Mouse (Mus musculus): ENCODE measurements at regions not wholly inside any gene's neighbourhood (a gene's known extent, or its start where the extent isn't known, plus 50 kb on each side); places are given as distances from the start of the nearest gene placed in this dataset.

- TF ChIP-seq CTCF (IDR thresholded peaks at IDR 0.05) (no peak), POLR2A (IDR thresholded peaks at IDR 0.05; ENCODE audit: insufficient read depth, low read depth, low read length) (no peak), EP300 (IDR thresholded peaks at IDR 0.05; ENCODE audit: insufficient read depth, low read depth, low read length) (no peak)
- H3K9ac ChIP-seq (ENCODE audit: low read depth, low read length): no peak overlapping the region
- no peak for DNase-seq
- intact Hi-C loops (cut with DNase I): no loop called here
- no peak overlapping the region for H3K27ac ChIP-seq
- no peaks in the 10 kb centered on the region for H3K27me3 ChIP-seq (ENCODE audit: control insufficient read depth, insufficient read depth, low read length)
- WGBS: 48% methylated on average over 3 of the region's 3 CpGs
- H3K4me1 ChIP-seq (ENCODE audit: control insufficient read depth, insufficient read depth, low read length): no peaks in the 10 kb centered on the region
- no peak overlapping the region for H3K4me3 ChIP-seq
- H3K36me3 ChIP-seq (ENCODE audit: control insufficient read depth, insufficient read depth, low read length): no peaks in the 10 kb centered on the region
- no peaks in the 10 kb centered on the region for H3K79me2 ChIP-seq (replicated peaks; ENCODE audit: control insufficient read depth, insufficient read depth, low read length)
Observed at GRCm38 (mm10) chr11:19341379-19341778, 322.6 kb upstream of the Meis1 start.

DNA sequence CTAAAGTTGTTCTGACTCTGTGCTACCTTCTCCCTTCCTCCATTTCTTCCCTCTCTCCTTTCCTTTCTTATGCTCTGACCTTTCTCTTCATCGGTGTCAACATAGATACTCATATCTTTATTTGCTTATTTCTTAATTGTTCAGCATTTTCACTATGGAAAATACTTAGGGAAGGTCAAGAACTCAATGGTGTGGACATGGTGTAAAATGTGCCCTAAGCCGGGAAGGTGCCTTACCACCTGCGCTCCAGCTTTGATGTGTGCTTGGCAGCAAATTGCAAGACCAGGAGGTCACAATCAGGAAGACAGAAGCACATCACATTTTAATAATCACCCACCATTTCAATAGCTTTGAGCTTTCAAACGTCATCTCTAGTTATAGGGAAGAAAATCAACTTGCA, 324.0 kb upstream of the Meis1 start:
- intact Hi-C loops (cut with DNase I): no loop called here
- 82% methylated on average over 4 of the region's 4 CpGs for WGBS
- TF ChIP-seq EP300 (IDR thresholded peaks at IDR 0.05; ENCODE audit: insufficient read depth, low read depth, low read length) (no peak), POLR2A (IDR thresholded peaks at IDR 0.05; ENCODE audit: insufficient read depth, low read depth, low read length) (no peak), CTCF (IDR thresholded peaks at IDR 0.05) (no peak)

DNA sequence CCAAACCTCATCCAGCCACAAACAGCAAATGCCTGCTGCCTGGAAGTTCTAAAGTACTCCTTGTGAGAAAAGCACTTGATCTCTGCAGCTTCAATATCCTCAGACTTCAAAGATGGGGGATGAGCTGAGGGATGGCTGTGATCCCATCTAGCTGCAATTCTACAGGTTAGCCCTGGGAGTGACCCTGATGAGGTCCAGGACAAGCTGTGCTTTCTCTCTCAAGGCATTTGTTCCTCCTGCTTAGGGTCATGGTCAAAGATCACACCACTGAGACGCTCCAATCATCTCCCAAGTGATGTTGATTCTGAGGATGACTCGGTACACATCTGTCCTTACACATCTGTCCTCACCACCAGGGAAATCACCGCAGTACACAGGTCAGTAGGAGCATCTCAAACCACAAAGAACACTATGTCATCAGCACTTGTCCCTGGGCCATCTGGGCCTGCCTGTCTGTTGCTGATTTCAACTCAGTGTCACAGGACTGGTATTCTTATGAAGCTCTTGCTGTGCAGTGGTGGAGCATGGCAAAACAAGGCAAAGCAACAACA, 327.6 kb upstream of the Meis1 start:
- 79% methylated on average over 3 of the region's 3 CpGs for WGBS
- Histone ChIP-seq H3K9ac (ENCODE audit: low read depth, low read length) (no peak overlapping the region), H3K79me2 (replicated peaks; ENCODE audit: control insufficient read depth, insufficient read depth, low read length) (no peaks in the 10 kb centered on the region), H3K27ac (no peak overlapping the region), H3K27me3 (ENCODE audit: control insufficient read depth, insufficient read depth, low read length) (no peaks in the 10 kb centered on the region), H3K4me1 (ENCODE audit: control insufficient read depth, insufficient read depth, low read length) (no peaks in the 10 kb centered on the region), H3K4me3 (no peak overlapping the region), H3K36me3 (ENCODE audit: control insufficient read depth, insufficient read depth, low read length) (no peaks in the 10 kb centered on the region)
- TF ChIP-seq CTCF (IDR thresholded peaks at IDR 0.05) (no peak), POLR2A (IDR thresholded peaks at IDR 0.05; ENCODE audit: insufficient read depth, low read depth, low read length) (no peak), EP300 (IDR thresholded peaks at IDR 0.05; ENCODE audit: insufficient read depth, low read depth, low read length) (no peak)
- no peak for DNase-seq
- intact Hi-C loops (cut with DNase I): no loop called here

More for the DNA sequence above, 324.0 kb upstream of the Meis1 start:
- no peaks in the 10 kb centered on the region for H3K79me2 ChIP-seq (replicated peaks; ENCODE audit: control insufficient read depth, insufficient read depth, low read length)
- H3K9ac ChIP-seq (ENCODE audit: low read depth, low read length): no peak overlapping the region
- no peak overlapping the region for H3K27ac ChIP-seq
- DNase-seq: no peak
- no peaks in the 10 kb centered on the region for H3K4me1 ChIP-seq (ENCODE audit: control insufficient read depth, insufficient read depth, low read length)
- H3K36me3 ChIP-seq (ENCODE audit: control insufficient read depth, insufficient read depth, low read length): no peaks in the 10 kb centered on the region
- H3K27me3 ChIP-seq (ENCODE audit: control insufficient read depth, insufficient read depth, low read length): no peaks in the 10 kb centered on the region
- no peak overlapping the region for H3K4me3 ChIP-seq

- Histone ChIP-seq H3K9ac (ENCODE audit: low read depth, low read length) (no peak overlapping the region), H3K79me2 (replicated peaks; ENCODE audit: control insufficient read depth, insufficient read depth, low read length) (no peaks in the 10 kb centered on the region), H3K27me3 (ENCODE audit: control insufficient read depth, insufficient read depth, low read length) (no peaks in the 10 kb centered on the region), H3K27ac (no peak overlapping the region), H3K4me1 (ENCODE audit: control insufficient read depth, insufficient read depth, low read length) (no peaks in the 10 kb centered on the region), H3K36me3 (ENCODE audit: control insufficient read depth, insufficient read depth, low read length) (no peaks in the 10 kb centered on the region), H3K4me3 (no peak overlapping the region)
- 73% methylated on average over 13 of the region's 13 CpGs for WGBS
- intact Hi-C loops (cut with DNase I): no loop called here
- TF ChIP-seq POLR2A (IDR thresholded peaks at IDR 0.05; ENCODE audit: insufficient read depth, low read depth, low read length): no peak
- TF ChIP-seq CTCF (IDR thresholded peaks at IDR 0.05): no peak
- no peak for TF ChIP-seq EP300 (IDR thresholded peaks at IDR 0.05; ENCODE audit: insufficient read depth, low read depth, low read length)
- DNase-seq: no peak
Observed at GRCm38 (mm10) chr11:19350331-19351242, 331.8 kb upstream of the Meis1 start.

DNA sequence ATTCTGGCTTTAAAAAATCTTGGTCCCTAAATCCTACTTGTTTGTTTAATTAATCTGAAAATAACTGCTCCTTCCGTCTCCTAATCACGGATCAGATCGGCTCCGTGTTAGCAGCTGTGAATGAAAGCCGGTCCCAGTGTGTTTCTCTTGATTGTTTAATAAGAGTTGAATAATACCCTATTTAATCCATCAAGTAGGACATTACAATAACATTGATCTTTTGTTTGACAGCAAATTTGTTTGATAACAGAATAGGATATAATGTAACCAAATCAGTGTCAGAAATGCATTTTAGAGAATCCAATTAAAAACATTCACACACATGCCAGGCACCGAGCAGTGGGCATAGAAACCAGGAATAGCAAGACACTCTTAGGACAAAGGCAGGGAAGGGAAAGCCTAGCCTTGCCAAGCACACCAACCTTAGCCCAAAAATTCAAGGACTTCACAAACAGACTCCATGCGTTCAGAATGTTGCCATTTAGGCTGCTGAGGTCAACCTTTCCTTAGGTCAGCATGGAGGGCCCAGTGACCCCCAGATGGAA, 332.5 kb upstream of the Meis1 start:
- Histone ChIP-seq H3K27me3 (ENCODE audit: control insufficient read depth, insufficient read depth, low read length) (no peaks in the 10 kb centered on the region), H3K79me2 (replicated peaks; ENCODE audit: control insufficient read depth, insufficient read depth, low read length) (no peaks in the 10 kb centered on the region), H3K4me1 (ENCODE audit: control insufficient read depth, insufficient read depth, low read length) (no peaks in the 10 kb centered on the region), H3K36me3 (ENCODE audit: control insufficient read depth, insufficient read depth, low read length) (no peaks in the 10 kb centered on the region), H3K27ac (no peak overlapping the region), H3K4me3 (no peak overlapping the region), H3K9ac (ENCODE audit: low read depth, low read length) (no peak overlapping the region)
- no peak for DNase-seq
- WGBS: 86% methylated on average over 7 of the region's 7 CpGs
- intact Hi-C loops (cut with DNase I): no loop called here
- no peak for TF ChIP-seq CTCF (IDR thresholded peaks at IDR 0.05)
- TF ChIP-seq POLR2A (IDR thresholded peaks at IDR 0.05; ENCODE audit: insufficient read depth, low read depth, low read length): no peak
- no peak for TF ChIP-seq EP300 (IDR thresholded peaks at IDR 0.05; ENCODE audit: insufficient read depth, low read depth, low read length)

GRCm38 (mm10) chr11:19353706-19354105, 334.9 kb upstream of the Meis1 start:
- Histone ChIP-seq H3K79me2 (replicated peaks; ENCODE audit: control insufficient read depth, insufficient read depth, low read length) (no peaks in the 10 kb centered on the region), H3K36me3 (ENCODE audit: control insufficient read depth, insufficient read depth, low read length) (no peaks in the 10 kb centered on the region), H3K4me1 (ENCODE audit: control insufficient read depth, insufficient read depth, low read length) (no peaks in the 10 kb centered on the region), H3K4me3 (no peak overlapping the region), H3K9ac (ENCODE audit: low read depth, low read length) (no peak overlapping the region), H3K27me3 (ENCODE audit: control insufficient read depth, insufficient read depth, low read length) (no peaks in the 10 kb centered on the region), H3K27ac (no peak overlapping the region)
- TF ChIP-seq CTCF (IDR thresholded peaks at IDR 0.05) (no peak), POLR2A (IDR thresholded peaks at IDR 0.05; ENCODE audit: insufficient read depth, low read depth, low read length) (no peak), EP300 (IDR thresholded peaks at IDR 0.05; ENCODE audit: insufficient read depth, low read depth, low read length) (no peak)
- 94% methylated on average over 3 of the region's 3 CpGs for WGBS
- intact Hi-C loops (cut with DNase I): no loop called here
- no peak for DNase-seq
